Mouse (Mus musculus) spleen, adult 2 months (tissue): ENCODE data around the gene Cdkl3.

Source experiments
- CTCF ChIP-seq: fragments of 200-500 bp; IDR thresholded peaks from 2 replicates; pipeline ENCODE4 v1.5.1; 2011; ENCODE audit warnings: mild to moderate bottlenecking, inconsistent platforms; ENCODE audit not compliant: insufficient read depth, insufficient read length, insufficient replicate concordance; ENCODE audit errors: extremely low read depth
- POLR2A ChIP-seq: fragments of 200-500 bp; IDR thresholded peaks from 2 replicates; pipeline ENCODE4 v1.6.1; 2011; ENCODE audit warnings: low read depth, low read length, inconsistent platforms

DNA sequence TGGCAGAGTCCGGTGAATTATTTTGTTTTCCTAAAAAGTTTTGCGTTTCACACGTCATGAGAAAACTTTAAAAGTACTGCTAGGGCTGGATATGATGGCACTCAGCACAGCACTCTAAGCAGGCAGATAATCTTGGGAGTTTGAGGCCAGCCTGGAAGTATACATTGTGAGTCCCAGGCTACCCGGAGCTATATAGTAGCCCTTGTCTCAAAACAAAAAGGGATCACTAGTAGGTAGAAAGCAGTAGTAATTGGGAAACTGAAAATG is 583 bp upstream of the Cdkl3 start:
- TF ChIP-seq CTCF (no peak), POLR2A (no peak)
